Mouse (Mus musculus): Measurements from ENCODE around the gene Mfsd4a. TPM values are rescaled to one million over a fixed set of nuclear protein-coding genes. Genes with fewer than 3 reads are reported as not detected.

Gene Mfsd4a
- polyA plus RNA-seq, 1 experiment = not detected

DNA sequence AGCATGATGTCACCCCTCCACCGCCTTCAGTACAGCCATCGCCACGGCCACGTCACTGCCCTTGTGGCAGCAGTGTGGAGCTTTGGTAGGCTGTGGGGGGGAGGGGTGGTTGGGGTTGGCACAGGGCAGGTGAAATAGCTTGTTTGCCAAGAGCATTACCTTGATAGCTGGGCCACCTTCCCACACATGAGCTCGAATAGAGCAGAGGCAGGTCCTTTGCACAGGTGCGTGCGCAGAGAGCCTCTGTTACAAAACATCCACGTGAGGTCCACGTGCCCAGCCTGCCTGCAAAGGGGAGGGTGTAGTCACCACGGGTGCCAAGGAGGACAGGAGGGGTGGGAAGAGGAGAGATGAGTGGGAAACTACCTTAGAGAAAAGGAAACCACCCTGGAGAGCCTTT is 7.7 kb upstream of the Mfsd4a start:
- no peak for TF ChIP-seq EP300 (IDR thresholded peaks at IDR 0.05; ENCODE audit: insufficient read depth, low read depth, low read length)
- TF ChIP-seq POLR2A (IDR thresholded peaks at IDR 0.05; ENCODE audit: insufficient read depth, low read length) = no peak
- no peak for TF ChIP-seq CTCF (IDR thresholded peaks at IDR 0.05; ENCODE audit: low read depth, low read length)
- Histone ChIP-seq H3K4me3 (ENCODE audit: low read depth, low read length) (no peak overlapping the region), H3K9me3 (replicated peaks; ENCODE audit: control insufficient read depth, insufficient read depth, low read length, poor library complexity, severe bottlenecking) (no peaks in the 10 kb centered on the region), H3K27ac (ENCODE audit: insufficient read depth, low read length) (no peak overlapping the region), H3K9ac (ENCODE audit: low read depth, poor library complexity, severe bottlenecking) (no peak overlapping the region), H3K27me3 (ENCODE audit: control insufficient read depth, insufficient read depth, low read length, poor library complexity, severe bottlenecking) (no peaks in the 10 kb centered on the region), H3K4me1 (ENCODE audit: control insufficient read depth, insufficient read depth, low read length) (no peaks in the 10 kb centered on the region), H3K36me3 (ENCODE audit: control insufficient read depth, insufficient read depth, low read length, poor library complexity, severe bottlenecking) (no peaks in the 10 kb centered on the region)

DNA sequence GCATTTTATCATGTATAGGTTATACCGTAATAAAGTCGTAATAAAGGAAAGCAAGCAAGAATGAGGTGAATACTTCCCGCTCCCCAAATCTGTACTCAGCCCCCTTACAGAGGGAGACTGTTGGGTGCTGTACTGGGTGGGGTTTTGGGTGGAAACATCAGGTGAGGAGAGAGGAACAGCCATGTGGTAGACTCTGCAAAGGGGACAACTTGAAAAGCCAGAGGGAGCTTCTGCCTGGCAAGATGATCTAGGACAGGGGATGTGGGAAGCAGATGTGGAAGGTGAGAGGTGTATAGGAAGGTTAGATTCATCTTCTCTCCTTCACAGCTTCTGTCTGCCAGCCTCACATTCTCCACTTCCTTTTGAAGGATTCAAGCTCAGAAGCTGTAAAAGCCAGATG is 2.8 kb upstream of the Mfsd4a start:
- H3K27ac ChIP-seq (ENCODE audit: insufficient read depth, low read length) = no peak overlapping the region
- H3K9me3 ChIP-seq (replicated peaks; ENCODE audit: control insufficient read depth, insufficient read depth, low read length, poor library complexity, severe bottlenecking) = no peaks in the 10 kb centered on the region
- H3K4me3 ChIP-seq (ENCODE audit: low read depth, low read length) = no peak overlapping the region
- H3K4me1 ChIP-seq (ENCODE audit: control insufficient read depth, insufficient read depth, low read length) = no peaks in the 10 kb centered on the region
- H3K27me3 ChIP-seq (ENCODE audit: control insufficient read depth, insufficient read depth, low read length, poor library complexity, severe bottlenecking) = no peaks in the 10 kb centered on the region
- no peak overlapping the region for H3K9ac ChIP-seq (ENCODE audit: low read depth, poor library complexity, severe bottlenecking)
- TF ChIP-seq CTCF (IDR thresholded peaks at IDR 0.05; ENCODE audit: low read depth, low read length) (no peak), POLR2A (IDR thresholded peaks at IDR 0.05; ENCODE audit: insufficient read depth, low read length) (no peak), EP300 (IDR thresholded peaks at IDR 0.05; ENCODE audit: insufficient read depth, low read depth, low read length) (no peak)
- H3K36me3 ChIP-seq (ENCODE audit: control insufficient read depth, insufficient read depth, low read length, poor library complexity, severe bottlenecking) = no peaks in the 10 kb centered on the region

DNA sequence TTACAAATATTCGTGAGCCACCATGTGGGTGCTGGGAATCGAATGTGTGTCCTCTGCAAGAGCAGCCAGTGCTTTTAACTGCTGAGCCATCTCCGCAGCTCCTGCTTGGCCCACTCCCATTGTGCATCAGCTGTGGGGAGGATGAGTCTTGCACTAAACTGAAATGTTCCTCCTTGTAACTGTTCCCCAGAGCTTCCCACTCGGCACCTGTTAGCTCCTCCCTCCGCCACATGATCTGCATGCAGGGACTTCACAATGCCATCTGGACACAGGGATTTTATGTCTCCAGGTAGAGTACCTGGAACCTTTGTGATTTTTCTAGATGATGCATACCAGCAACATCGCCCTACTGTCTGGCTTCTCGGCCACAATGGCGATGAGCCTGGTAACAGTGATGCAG is 1.6 kb upstream of the Mfsd4a start:
- Histone ChIP-seq H3K36me3 (ENCODE audit: control insufficient read depth, insufficient read depth, low read length, poor library complexity, severe bottlenecking) (no peaks in the 10 kb centered on the region), H3K27me3 (ENCODE audit: control insufficient read depth, insufficient read depth, low read length, poor library complexity, severe bottlenecking) (no peaks in the 10 kb centered on the region), H3K4me1 (ENCODE audit: control insufficient read depth, insufficient read depth, low read length) (no peaks in the 10 kb centered on the region), H3K9ac (ENCODE audit: low read depth, poor library complexity, severe bottlenecking) (no peak overlapping the region), H3K27ac (ENCODE audit: insufficient read depth, low read length) (no peak overlapping the region), H3K4me3 (ENCODE audit: low read depth, low read length) (no peak overlapping the region), H3K9me3 (replicated peaks; ENCODE audit: control insufficient read depth, insufficient read depth, low read length, poor library complexity, severe bottlenecking) (no peaks in the 10 kb centered on the region)
- TF ChIP-seq CTCF (IDR thresholded peaks at IDR 0.05; ENCODE audit: low read depth, low read length) = no peak
- no peak for TF ChIP-seq POLR2A (IDR thresholded peaks at IDR 0.05; ENCODE audit: insufficient read depth, low read length)
- no peak for TF ChIP-seq EP300 (IDR thresholded peaks at IDR 0.05; ENCODE audit: insufficient read depth, low read depth, low read length)

DNA sequence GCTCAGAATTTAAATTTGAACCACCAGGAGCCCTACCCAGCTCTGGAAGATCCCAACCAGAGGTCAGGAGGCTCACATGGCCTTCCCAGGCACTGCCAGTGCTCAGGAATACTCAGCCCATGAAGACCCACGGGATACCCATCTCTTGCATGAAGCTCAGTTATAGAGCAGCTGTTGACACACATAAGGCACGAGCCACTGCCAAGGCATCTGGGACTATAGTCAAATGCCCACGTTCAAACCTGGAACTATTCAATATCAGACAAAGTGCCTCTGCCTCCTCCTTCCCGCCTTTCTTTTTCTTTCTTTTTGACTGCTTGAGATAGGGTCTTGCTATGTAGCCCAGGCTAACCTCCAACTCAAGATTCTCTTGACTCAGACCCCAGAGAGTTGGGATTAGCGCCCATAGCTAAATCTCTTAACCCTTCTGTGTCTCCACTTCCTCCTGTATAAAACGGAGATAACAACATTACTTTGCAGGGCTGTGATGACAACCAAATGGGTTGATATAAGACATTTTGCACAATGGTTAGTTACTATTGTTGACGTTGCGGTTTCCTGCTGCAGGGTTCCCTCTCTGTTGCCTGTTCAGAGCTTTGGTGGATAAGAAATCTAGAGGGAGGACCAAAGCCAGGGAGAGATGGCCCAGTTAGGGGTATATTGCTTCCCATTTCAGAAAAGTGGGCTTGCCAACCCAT is 2.2 kb downstream of the Mfsd4a start:
- no peaks in the 10 kb centered on the region for H3K4me1 ChIP-seq (ENCODE audit: control insufficient read depth, insufficient read depth, low read length)
- TF ChIP-seq POLR2A (IDR thresholded peaks at IDR 0.05; ENCODE audit: insufficient read depth, low read length) (no peak), CTCF (IDR thresholded peaks at IDR 0.05; ENCODE audit: low read depth, low read length) (no peak), EP300 (IDR thresholded peaks at IDR 0.05; ENCODE audit: insufficient read depth, low read depth, low read length) (no peak)

DNA sequence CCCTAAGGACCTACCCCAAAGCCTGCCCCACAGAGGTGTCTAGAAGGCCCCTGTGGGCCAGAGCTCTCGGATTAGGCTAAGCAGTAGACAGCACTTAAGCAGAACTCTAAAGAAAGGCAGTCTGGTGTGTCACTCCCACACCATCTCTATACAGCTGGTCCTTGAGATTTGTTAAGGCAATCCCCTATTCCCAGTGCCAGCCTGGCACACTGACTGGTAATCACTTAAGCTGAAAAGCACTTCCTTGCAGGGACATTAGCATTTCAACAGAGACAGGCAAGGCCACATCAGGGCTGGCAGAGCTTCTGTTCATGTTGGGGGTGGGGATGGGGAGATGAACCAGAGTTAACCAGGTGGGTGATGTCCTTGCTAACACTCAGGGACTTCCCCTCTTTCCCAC is 2.9 kb downstream of the Mfsd4a start:
- H3K27ac ChIP-seq (ENCODE audit: insufficient read depth, low read length) = no peak overlapping the region
- no peak overlapping the region for H3K9ac ChIP-seq (ENCODE audit: low read depth, poor library complexity, severe bottlenecking)
- no peaks in the 10 kb centered on the region for H3K4me1 ChIP-seq (ENCODE audit: control insufficient read depth, insufficient read depth, low read length)
- no peaks in the 10 kb centered on the region for H3K36me3 ChIP-seq (ENCODE audit: control insufficient read depth, insufficient read depth, low read length, poor library complexity, severe bottlenecking)
- no peaks in the 10 kb centered on the region for H3K9me3 ChIP-seq (replicated peaks; ENCODE audit: control insufficient read depth, insufficient read depth, low read length, poor library complexity, severe bottlenecking)
- no peaks in the 10 kb centered on the region for H3K27me3 ChIP-seq (ENCODE audit: control insufficient read depth, insufficient read depth, low read length, poor library complexity, severe bottlenecking)
- no peak overlapping the region for H3K4me3 ChIP-seq (ENCODE audit: low read depth, low read length)
- no peak for TF ChIP-seq CTCF (IDR thresholded peaks at IDR 0.05; ENCODE audit: low read depth, low read length)
- TF ChIP-seq POLR2A (IDR thresholded peaks at IDR 0.05; ENCODE audit: insufficient read depth, low read length) = no peak
- no peak for TF ChIP-seq EP300 (IDR thresholded peaks at IDR 0.05; ENCODE audit: insufficient read depth, low read depth, low read length)

More for the DNA sequence above, 2.2 kb downstream of the Mfsd4a start:
- Histone ChIP-seq H3K27ac (ENCODE audit: insufficient read depth, low read length) (no peak overlapping the region), H3K36me3 (ENCODE audit: control insufficient read depth, insufficient read depth, low read length, poor library complexity, severe bottlenecking) (no peaks in the 10 kb centered on the region), H3K27me3 (ENCODE audit: control insufficient read depth, insufficient read depth, low read length, poor library complexity, severe bottlenecking) (no peaks in the 10 kb centered on the region), H3K9me3 (replicated peaks; ENCODE audit: control insufficient read depth, insufficient read depth, low read length, poor library complexity, severe bottlenecking) (no peaks in the 10 kb centered on the region), H3K9ac (ENCODE audit: low read depth, poor library complexity, severe bottlenecking) (no peak overlapping the region), H3K4me3 (ENCODE audit: low read depth, low read length) (no peak overlapping the region)

DNA sequence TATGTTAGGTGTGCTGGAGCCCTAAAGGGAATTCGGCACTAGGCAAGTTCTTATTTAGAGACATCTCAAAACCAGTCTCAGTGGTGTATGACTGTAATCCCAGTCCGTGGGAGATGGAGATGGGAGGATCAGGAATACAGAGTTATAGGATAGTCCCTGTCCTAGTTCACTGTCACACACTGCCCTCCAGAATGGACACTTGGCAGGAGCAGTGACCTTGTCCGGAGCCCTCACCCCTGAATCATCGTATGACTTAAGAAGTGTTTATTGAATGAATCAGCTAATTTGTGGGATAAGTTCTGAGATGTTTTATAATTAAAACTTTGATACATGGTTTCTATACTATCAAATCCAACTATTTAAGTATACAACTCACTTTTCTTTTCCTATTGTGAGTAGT is 4.8 kb downstream of the Mfsd4a start:
- H3K4me1 ChIP-seq (ENCODE audit: control insufficient read depth, insufficient read depth, low read length) = no peaks in the 10 kb centered on the region
- H3K9ac ChIP-seq (ENCODE audit: low read depth, poor library complexity, severe bottlenecking) = no peak overlapping the region
- no peak overlapping the region for H3K27ac ChIP-seq (ENCODE audit: insufficient read depth, low read length)
- H3K27me3 ChIP-seq (ENCODE audit: control insufficient read depth, insufficient read depth, low read length, poor library complexity, severe bottlenecking) = no peaks in the 10 kb centered on the region
- no peak overlapping the region for H3K4me3 ChIP-seq (ENCODE audit: low read depth, low read length)
- H3K36me3 ChIP-seq (ENCODE audit: control insufficient read depth, insufficient read depth, low read length, poor library complexity, severe bottlenecking) = no peaks in the 10 kb centered on the region
- TF ChIP-seq EP300 (IDR thresholded peaks at IDR 0.05; ENCODE audit: insufficient read depth, low read depth, low read length) (no peak), CTCF (IDR thresholded peaks at IDR 0.05; ENCODE audit: low read depth, low read length) (no peak), POLR2A (IDR thresholded peaks at IDR 0.05; ENCODE audit: insufficient read depth, low read length) (no peak)
- H3K9me3 ChIP-seq (replicated peaks; ENCODE audit: control insufficient read depth, insufficient read depth, low read length, poor library complexity, severe bottlenecking) = no peaks in the 10 kb centered on the region

Data from ES-Bruce4 (cell line).